Mouse (Mus musculus) CH12F3 (cell line): ENCODE data around the gene Tgtp1.
"Not testable (repeated sequence)": the region's sequence is repeated elsewhere in the genome, so short reads cannot be mapped to it uniquely, and the experiment has no call there.

Experiments
- in situ Hi-C: fragments of 300-500 bp; cut with MboI; formaldehyde crosslinking; loops from 2 replicates; pipeline ENCODE4 v1.14.3; 2020; ENCODE audit warnings: low sequenced_read_pairs

Gene Tgtp1

GRCm38 (mm10) chr11:48994018-48994417 lies at the start of gene Tgtp1:
Tgtp1 (minus strand) TSS chr11:48994172.
- in situ Hi-C loops: not testable (repeated sequence)

- in situ Hi-C loops: not testable (repeated sequence)
These were observed 18.1 kb upstream of the Tgtp1 start for GRCm38 (mm10) chr11:49012074-49012473.

- in situ Hi-C loops: not testable (repeated sequence)
These were observed 12.8 kb upstream of the Tgtp1 start for GRCm38 (mm10) chr11:49006785-49007184.

GRCm38 (mm10) chr11:49006317-49006716 lies 12.3 kb upstream of the Tgtp1 start:
- in situ Hi-C loops: not testable (repeated sequence)

GRCm38 (mm10) chr11:49000411-49000810 lies 6.4 kb upstream of the Tgtp1 start:
- in situ Hi-C loops: not testable (repeated sequence)

GRCm38 (mm10) chr11:48993296-48993695 lies 676 bp downstream of the Tgtp1 start:
- in situ Hi-C loops: not testable (repeated sequence)

- in situ Hi-C loops: not testable (repeated sequence)
These were observed 2.0 kb downstream of the Tgtp1 start, which contains the start of gene Gm12185 for GRCm38 (mm10) chr11:48991740-48992520. Gm12185 (minus strand) TSS chr11:48992226.

GRCm38 (mm10) chr11:48989981-48990380 lies 4.0 kb downstream of the Tgtp1 start:
- in situ Hi-C loops: not testable (repeated sequence)

GRCm38 (mm10) chr11:48988219-48988618 lies 5.8 kb downstream of the Tgtp1 start:
- in situ Hi-C loops: not testable (repeated sequence)

- in situ Hi-C loops: not testable (repeated sequence)
These were observed 11.1 kb downstream of the Tgtp1 start for GRCm38 (mm10) chr11:48982848-48983247.

GRCm38 (mm10) chr11:48980052-48980451 lies 13.9 kb downstream of the Tgtp1 start:
- in situ Hi-C loops: not testable (repeated sequence)

GRCm38 (mm10) chr11:48979251-48979650 lies 14.7 kb downstream of the Tgtp1 start, which contains the start of gene 9930111J21Rik1:
9930111J21Rik1 (minus strand) TSS chr11:48979398.
- in situ Hi-C loops: not testable (repeated sequence)

GRCm38 (mm10) chr11:48978240-48978939 lies 15.6 kb downstream of the Tgtp1 start, which contains the start of gene Olfr56:
Olfr56 (plus strand) TSS chr11:48978889.
- in situ Hi-C loops: not testable (repeated sequence)

GRCm38 (mm10) chr11:48974686-48975085 lies 19.3 kb downstream of the Tgtp1 start:
- in situ Hi-C loops: not testable (repeated sequence)

GRCm38 (mm10) chr11:48946090-48946489 lies 47.9 kb downstream of the Tgtp1 start, which contains the start of gene Psme2b:
Psme2b (minus strand) TSS chr11:48946190.
- in situ Hi-C loops: not testable (repeated sequence)

GRCm38 (mm10) chr11:48939286-48939685 lies 54.7 kb downstream of the Tgtp1 start:
- in situ Hi-C loops: not testable (repeated sequence)
